Mouse (Mus musculus) heart, embryonic 12.5 days (tissue): ENCODE results near the gene Ppp2r3a. TPM values are rescaled to one million over a fixed set of nuclear protein-coding genes. Genes with fewer than 3 reads are reported as not detected.

Experiments
- ATAC-seq: fragments of 200-750 bp; cut with Nextera tagmentation; 2 replicates; pipeline ENCODE4 v1.8.0; 2017; ENCODE audit warnings: moderate TSS enrichment, moderate library complexity; ENCODE audit not compliant: insufficient number of reproducible peaks, low FRiP score
- H3K27ac ChIP-seq: fragments of 300-500 bp; sonication (generic); 2 replicates; pipeline ENCODE4 v1.5.1; 2016; ENCODE audit warnings: mild to moderate bottlenecking, moderate library complexity; ENCODE audit not compliant: poor library complexity, severe bottlenecking
- H3K27me3 ChIP-seq: fragments of 300-500 bp; sonication (generic); replicated peaks from 2 replicates; pipeline ENCODE4 v1.6.1; 2016; ENCODE audit warnings: mild to moderate bottlenecking, moderate library complexity
- H3K36me3 ChIP-seq: fragments of 300-500 bp; sonication (generic); 2 replicates; pipeline ENCODE4 v1.6.1; 2016; ENCODE audit warnings: mild to moderate bottlenecking, moderate library complexity
- H3K4me1 ChIP-seq: fragments of 300-500 bp; sonication (generic); replicated peaks from 2 replicates; pipeline ENCODE4 v1.6.1; 2016; ENCODE audit warnings: mild to moderate bottlenecking
- H3K4me2 ChIP-seq: fragments of 300-500 bp; sonication (generic); 2 replicates; pipeline ENCODE4 v1.6.1; 2016; ENCODE audit warnings: mild to moderate bottlenecking, moderate library complexity
- H3K4me3 ChIP-seq: fragments of 300-500 bp; sonication (generic); 2 replicates; pipeline ENCODE4 v1.5.1; 2016; ENCODE audit warnings: mild to moderate bottlenecking
- H3K9ac ChIP-seq: fragments of 300-500 bp; sonication (generic); 2 replicates; pipeline ENCODE4 v1.6.1; 2016; ENCODE audit warnings: mild to moderate bottlenecking, moderate library complexity
- H3K9me3 ChIP-seq: fragments of 300-500 bp; sonication (generic); replicated peaks from 2 replicates; pipeline ENCODE4 v1.6.1; 2016; ENCODE audit warnings: mild to moderate bottlenecking, moderate library complexity
- WGBS: fragments of 180-500 bp; shearing (Covaris S2); methylation state at CpG from one replicate; pipeline ENCODE4 v1.1.7; 2016; 5-methylcytosine and 5-hydroxymethylcytosine counted together
- polyA plus RNA-seq: library from polyadenylated mRNA; unstranded; fragments of >200 nt; fragmentation: Nextera tagmentation; extraction: Ambion mirVana; gene quantifications from 2 replicates; pipeline ENCODE4 v1.2.1, GENCODE M21; 2016

Ppp2r3a gene
- polyA plus RNA-seq, 1 experiment from 2014 or later = 80.5 TPM

GRCm38 (mm10) chr9:101281326-101281725 lies 29.7 kb upstream of the Ppp2r3a start:
- Histone ChIP-seq H3K27ac (no peak overlapping the region), H3K4me3 (no peak overlapping the region), H3K27me3 (no peaks in the 10 kb centered on the region), H3K9me3 (no peaks in the 10 kb centered on the region), H3K4me1 (no peaks in the 10 kb centered on the region), H3K4me2 (no peak overlapping the region), H3K9ac (no peak overlapping the region), H3K36me3 (no peaks in the 10 kb centered on the region)
- ATAC-seq = no peak
- WGBS = 84% methylated on average over 11 of the region's 11 CpGs

GRCm38 (mm10) chr9:101280867-101281266 lies 29.3 kb upstream of the Ppp2r3a start:
- no peaks in the 10 kb centered on the region for H3K9me3 ChIP-seq
- no peaks in the 10 kb centered on the region for H3K27me3 ChIP-seq
- WGBS = 74% methylated on average over 6 of the region's 6 CpGs
- H3K4me2 ChIP-seq = no peak overlapping the region
- no peak overlapping the region for H3K27ac ChIP-seq
- no peak overlapping the region for H3K9ac ChIP-seq
- H3K4me3 ChIP-seq = no peak overlapping the region
- H3K4me1 ChIP-seq = no peaks in the 10 kb centered on the region
- H3K36me3 ChIP-seq = no peaks in the 10 kb centered on the region
- no peak for ATAC-seq

GRCm38 (mm10) chr9:101280211-101280610 lies 28.6 kb upstream of the Ppp2r3a start:
- 72% methylated on average over 10 of the region's 10 CpGs for WGBS

GRCm38 (mm10) chr9:101272715-101273114 lies 21.1 kb upstream of the Ppp2r3a start:
- Histone ChIP-seq H3K4me2 (no peak overlapping the region), H3K9me3 (no peaks in the 10 kb centered on the region), H3K4me3 (no peak overlapping the region), H3K27ac (no peak overlapping the region), H3K27me3 (no peaks in the 10 kb centered on the region), H3K9ac (no peak overlapping the region), H3K36me3 (no peaks in the 10 kb centered on the region), H3K4me1 (no peaks in the 10 kb centered on the region)
- no peak for ATAC-seq
- 79% methylated on average over 7 of the region's 7 CpGs for WGBS

More at GRCm38 (mm10) chr9:101280211-101280610, 28.6 kb upstream of the Ppp2r3a start:
- H3K4me1 ChIP-seq = no peaks in the 10 kb centered on the region
- no peaks in the 10 kb centered on the region for H3K27me3 ChIP-seq
- no peak overlapping the region for H3K4me2 ChIP-seq
- no peak overlapping the region for H3K4me3 ChIP-seq
- H3K36me3 ChIP-seq = no peaks in the 10 kb centered on the region
- H3K9me3 ChIP-seq = no peaks in the 10 kb centered on the region
- H3K27ac ChIP-seq = no peak overlapping the region
- no peak overlapping the region for H3K9ac ChIP-seq
- ATAC-seq = no peak

GRCm38 (mm10) chr9:101270020-101270419 lies 18.4 kb upstream of the Ppp2r3a start:
- ATAC-seq = no peak
- Histone ChIP-seq H3K36me3 (no peaks in the 10 kb centered on the region), H3K27me3 (no peaks in the 10 kb centered on the region), H3K9me3 (no peaks in the 10 kb centered on the region), H3K4me2 (no peak overlapping the region), H3K27ac (no peak overlapping the region), H3K4me3 (no peak overlapping the region), H3K9ac (no peak overlapping the region), H3K4me1 (peaks cover 5% of the 10 kb centered on the region; the same call in 1 of the 2 replicates)
- 53% methylated on average over 5 of the region's 5 CpGs for WGBS

- Histone ChIP-seq H3K9me3 (peaks cover 2% of the 10 kb centered on the region; the same call in 1 of the 2 replicates), H3K36me3 (no peaks in the 10 kb centered on the region), H3K4me3 (no peak overlapping the region), H3K27ac (no peak overlapping the region), H3K9ac (no peak overlapping the region), H3K4me1 (peaks cover 13% of the 10 kb centered on the region), H3K4me2 (no peak overlapping the region), H3K27me3 (no peaks in the 10 kb centered on the region)
- ATAC-seq = no peak
- 69% methylated on average over 8 of the region's 8 CpGs for WGBS
These were observed 14.4 kb upstream of the Ppp2r3a start for GRCm38 (mm10) chr9:101266043-101266442.

- WGBS = 64% methylated on average over 6 of the region's 6 CpGs
- no peaks in the 10 kb centered on the region for H3K27me3 ChIP-seq
- peaks cover 2% of the 10 kb centered on the region; the same call in 1 of the 2 replicates for H3K9me3 ChIP-seq
- no peak overlapping the region for H3K27ac ChIP-seq
- H3K4me1 ChIP-seq = peaks cover 13% of the 10 kb centered on the region
- ATAC-seq = no peak
- H3K36me3 ChIP-seq = no peaks in the 10 kb centered on the region
- no peak overlapping the region for H3K4me2 ChIP-seq
- no peak overlapping the region for H3K4me3 ChIP-seq
- no peak overlapping the region for H3K9ac ChIP-seq
These were observed 14.0 kb upstream of the Ppp2r3a start for GRCm38 (mm10) chr9:101265546-101265945.

GRCm38 (mm10) chr9:101262815-101263214 lies 11.2 kb upstream of the Ppp2r3a start:
- 79% methylated on average over 3 of the region's 3 CpGs for WGBS
- H3K27ac ChIP-seq = no peak overlapping the region

GRCm38 (mm10) chr9:101261989-101262571 lies 10.5 kb upstream of the Ppp2r3a start:
- peaks cover 2% of the 10 kb centered on the region; the same call in 1 of the 2 replicates for H3K9me3 ChIP-seq
- no peaks in the 10 kb centered on the region for H3K27me3 ChIP-seq
- 0 out of 2 replicates have a peak overlapping the region, but pooled peaks have one; percentile 21 for H3K27ac ChIP-seq
- ATAC-seq = no peak; the same call in 1 of the 2 replicates
- no peak overlapping the region for H3K9ac ChIP-seq
- peaks cover 13% of the 10 kb centered on the region for H3K4me1 ChIP-seq
- no peaks in the 10 kb centered on the region for H3K36me3 ChIP-seq
- WGBS = 30% methylated on average over 11 of the region's 11 CpGs
- peak overlapping the region; percentile 44 for H3K4me2 ChIP-seq
- no peak overlapping the region for H3K4me3 ChIP-seq

More at GRCm38 (mm10) chr9:101262815-101263214, 11.2 kb upstream of the Ppp2r3a start:
- Histone ChIP-seq H3K4me2 (no peak overlapping the region), H3K36me3 (no peaks in the 10 kb centered on the region), H3K4me1 (peaks cover 13% of the 10 kb centered on the region), H3K9me3 (peaks cover 2% of the 10 kb centered on the region; the same call in 1 of the 2 replicates), H3K9ac (no peak overlapping the region), H3K4me3 (no peak overlapping the region), H3K27me3 (no peaks in the 10 kb centered on the region)
- no peak for ATAC-seq

GRCm38 (mm10) chr9:101261443-101261842 lies 9.8 kb upstream of the Ppp2r3a start:
- H3K4me3 ChIP-seq = no peak overlapping the region
- no peaks in the 10 kb centered on the region for H3K27me3 ChIP-seq
- no peak for ATAC-seq
- WGBS = 71% methylated on average over 4 of the region's 4 CpGs
- H3K9ac ChIP-seq = no peak overlapping the region
- H3K9me3 ChIP-seq = peaks cover 2% of the 10 kb centered on the region; the same call in 1 of the 2 replicates
- no peaks in the 10 kb centered on the region for H3K36me3 ChIP-seq
- no peak overlapping the region for H3K27ac ChIP-seq
- no peak overlapping the region for H3K4me2 ChIP-seq
- H3K4me1 ChIP-seq = peaks cover 13% of the 10 kb centered on the region

GRCm38 (mm10) chr9:101253136-101253535 lies 1.5 kb upstream of the Ppp2r3a start:
- H3K4me3 ChIP-seq = no peak overlapping the region
- no peak overlapping the region for H3K4me2 ChIP-seq
- no peak overlapping the region for H3K9ac ChIP-seq
- WGBS = 58% methylated on average over 3 of the region's 3 CpGs
- H3K36me3 ChIP-seq = no peaks in the 10 kb centered on the region
- H3K9me3 ChIP-seq = no peaks in the 10 kb centered on the region
- H3K27ac ChIP-seq = no peak overlapping the region
- no peak for ATAC-seq
- H3K4me1 ChIP-seq = peaks cover 14% of the 10 kb centered on the region
- H3K27me3 ChIP-seq = no peaks in the 10 kb centered on the region

- H3K27me3 ChIP-seq = no peaks in the 10 kb centered on the region
- no peak overlapping the region for H3K4me2 ChIP-seq
- H3K9ac ChIP-seq = no peak overlapping the region
- ATAC-seq = no peak
- H3K9me3 ChIP-seq = no peaks in the 10 kb centered on the region
- 16% methylated on average over 4 of the region's 4 CpGs for WGBS
- H3K4me1 ChIP-seq = peaks cover 14% of the 10 kb centered on the region
- H3K27ac ChIP-seq = no peak overlapping the region
- H3K4me3 ChIP-seq = no peak overlapping the region
- H3K36me3 ChIP-seq = no peaks in the 10 kb centered on the region
These were observed 946 bp upstream of the Ppp2r3a start for GRCm38 (mm10) chr9:101252541-101252940.
